Mouse (Mus musculus) bone marrow, adult 2 months (tissue): ENCODE data around the gene Klhl41. TPM values are rescaled to one million over a fixed set of nuclear protein-coding genes. Genes with fewer than 3 reads are reported as not detected.

Experiments used
- H3K27ac ChIP-seq: fragments of 200-500 bp; 2 replicates; pipeline ENCODE4 v1.5.1; 2012; ENCODE audit warnings: low read depth, mild to moderate bottlenecking, control low read depth, inconsistent platforms, low read length; ENCODE audit not compliant: control insufficient read depth, poor library complexity, insufficient read depth
- H3K4me1 ChIP-seq: fragments of 200-500 bp; 2 replicates; pipeline ENCODE4 v1.6.1; 2011; ENCODE audit warnings: low read length; ENCODE audit not compliant: control insufficient read depth, insufficient read depth
- H3K4me3 ChIP-seq: fragments of 200-500 bp; replicated peaks from 2 replicates; pipeline ENCODE3; 2011; ENCODE audit warnings: mild to moderate bottlenecking, low read depth, low read length, control low read depth; ENCODE audit not compliant: control insufficient read depth
- CTCF ChIP-seq: fragments of 200-500 bp; IDR thresholded peaks from 2 replicates; pipeline ENCODE4 v1.5.1; 2011; ENCODE audit warnings: low read length, control low read depth; ENCODE audit not compliant: control insufficient read depth, insufficient read depth
- POLR2A ChIP-seq: fragments of 200-500 bp; IDR thresholded peaks from 2 replicates; pipeline ENCODE4 v1.6.1; 2011; ENCODE audit warnings: low read depth, mild to moderate bottlenecking, control low read depth, low read length, borderline replicate concordance; ENCODE audit not compliant: control insufficient read depth
- WGBS: fragments of 180-500 bp; shearing (Covaris S2); methylation state at CpG from one replicate; pipeline ENCODE4 v1.1.7; 2018; 5-methylcytosine and 5-hydroxymethylcytosine counted together
- polyA plus RNA-seq: library from polyadenylated mRNA; stranded (reverse); fragments of >200 nt; gene quantifications from 2 replicates; pipeline ENCODE4 v1.2.4, GENCODE M21; 2011; ENCODE audit warnings: low replicate concordance; ENCODE audit not compliant: missing spikeins, insufficient read depth, insufficient read length

The Klhl41 gene
- polyA plus RNA-seq, 1 experiment: 0.60 TPM

- WGBS: 91% methylated on average over 11 of the region's 11 CpGs
- Histone ChIP-seq H3K4me1 (no peaks in the 10 kb centered on the region), H3K4me3 (no peak overlapping the region), H3K27ac (no peak overlapping the region)
- peak; percentile 13; the same call in 1 of the 2 replicates for TF ChIP-seq CTCF
- TF ChIP-seq POLR2A: no peak
Measured at GRCm38 (mm10) chr2:69693501-69693900, 23.6 kb downstream of the Klhl41 start.

GRCm38 (mm10) chr2:69700446-69700845, 30.5 kb downstream of the Klhl41 start:
- 91% methylated on average over 8 of the region's 8 CpGs for WGBS

DNA sequence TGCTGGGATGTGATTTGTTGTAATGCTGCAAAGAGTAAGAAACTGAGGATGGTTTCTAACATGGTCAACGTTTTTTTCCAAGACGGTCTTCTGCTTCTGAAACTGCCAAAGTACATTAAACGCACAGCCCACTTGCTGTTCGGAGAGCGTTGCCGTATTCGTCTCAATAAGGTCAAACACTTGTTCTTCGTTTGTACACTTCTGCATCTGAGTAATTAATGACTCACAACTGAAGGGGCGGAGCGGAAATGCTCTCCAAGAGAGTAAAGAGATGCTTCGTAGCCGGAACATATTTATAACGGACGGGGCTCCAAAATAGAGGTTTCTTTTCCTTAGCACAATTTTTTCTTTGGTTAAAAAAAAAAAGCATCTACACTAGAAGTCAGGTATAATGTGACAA, 42.3 kb downstream of the Klhl41 start:
- Histone ChIP-seq H3K27ac (no peak overlapping the region), H3K4me3 (no peak overlapping the region), H3K4me1 (peaks cover 2% of the 10 kb centered on the region)
- WGBS: 89% methylated on average over 14 of the region's 14 CpGs
- TF ChIP-seq CTCF (no peak), POLR2A (no peak)

More at GRCm38 (mm10) chr2:69700446-69700845, 30.5 kb downstream of the Klhl41 start:
- TF ChIP-seq POLR2A (no peak), CTCF (no peak)
- Histone ChIP-seq H3K4me1 (no peaks in the 10 kb centered on the region), H3K4me3 (no peak overlapping the region), H3K27ac (no peak overlapping the region)

DNA sequence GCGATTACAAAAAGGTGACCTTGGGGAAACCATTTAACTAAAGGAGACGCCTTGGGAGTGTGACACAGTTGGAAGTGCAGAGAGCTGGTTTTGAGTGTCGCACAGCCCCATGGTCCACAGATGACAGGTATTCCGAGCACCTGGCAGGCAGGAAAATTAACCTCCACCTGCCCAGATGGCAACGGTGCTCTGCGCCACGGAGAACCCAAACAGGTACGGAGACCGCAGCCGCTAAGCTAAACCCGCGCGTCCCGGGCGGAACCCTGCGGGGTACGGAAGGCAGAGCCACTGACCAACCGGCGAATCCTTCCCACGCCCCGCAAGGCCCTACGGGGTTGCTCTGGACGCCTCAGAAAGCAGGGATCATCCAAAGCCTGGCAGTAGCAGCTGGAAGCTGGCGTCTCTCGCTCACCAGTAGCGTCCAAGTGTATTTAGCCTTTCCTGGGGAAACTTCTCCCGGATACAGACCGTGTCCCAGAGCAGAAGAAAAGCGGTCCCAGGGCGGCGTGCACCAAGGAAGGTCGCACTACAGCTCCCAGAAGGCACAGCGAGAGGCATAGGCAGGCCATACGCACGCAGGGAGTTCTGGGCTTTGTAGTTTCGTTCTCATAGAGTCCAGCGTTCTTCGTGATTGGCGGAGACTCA, 43.2 kb downstream of the Klhl41 start, which contains the start of gene Fastkd1:
Fastkd1 (minus strand) TSS at position 536 of the 645 bp plus-strand sequence.
- TF ChIP-seq CTCF (no peak), POLR2A (no peak)
- H3K4me3 ChIP-seq: peak within 1 kb of the TSS; percentile 80
- H3K27ac ChIP-seq: no peak within 1 kb of the TSS
- under 1% methylated on average over 39 of the region's 39 CpGs for WGBS
- H3K4me1 ChIP-seq: peaks cover 2% of the 10 kb centered on the region

- 15% methylated on average over 4 of the region's 4 CpGs for WGBS
- no peak overlapping the region for H3K4me3 ChIP-seq
- no peak for TF ChIP-seq CTCF
- no peak for TF ChIP-seq POLR2A
- no peak overlapping the region for H3K27ac ChIP-seq
- H3K4me1 ChIP-seq: peaks cover 2% of the 10 kb centered on the region
Measured at GRCm38 (mm10) chr2:69713626-69714014, 43.7 kb downstream of the Klhl41 start.

GRCm38 (mm10) chr2:69714126-69714525, 44.2 kb downstream of the Klhl41 start:
- 74% methylated on average over 5 of the region's 5 CpGs for WGBS
- peaks cover 2% of the 10 kb centered on the region for H3K4me1 ChIP-seq
- H3K27ac ChIP-seq: no peak overlapping the region
- no peak for TF ChIP-seq POLR2A
- TF ChIP-seq CTCF: no peak
- H3K4me3 ChIP-seq: no peak overlapping the region

GRCm38 (mm10) chr2:69716483-69716882, 46.6 kb downstream of the Klhl41 start:
- Histone ChIP-seq H3K27ac (no peak overlapping the region; the same call in 1 of the 2 replicates), H3K4me1 (peaks cover 2% of the 10 kb centered on the region), H3K4me3 (no peak overlapping the region)
- no peak for TF ChIP-seq CTCF
- TF ChIP-seq POLR2A: no peak
- WGBS: 29% methylated on average over 3 of the region's 3 CpGs

DNA sequence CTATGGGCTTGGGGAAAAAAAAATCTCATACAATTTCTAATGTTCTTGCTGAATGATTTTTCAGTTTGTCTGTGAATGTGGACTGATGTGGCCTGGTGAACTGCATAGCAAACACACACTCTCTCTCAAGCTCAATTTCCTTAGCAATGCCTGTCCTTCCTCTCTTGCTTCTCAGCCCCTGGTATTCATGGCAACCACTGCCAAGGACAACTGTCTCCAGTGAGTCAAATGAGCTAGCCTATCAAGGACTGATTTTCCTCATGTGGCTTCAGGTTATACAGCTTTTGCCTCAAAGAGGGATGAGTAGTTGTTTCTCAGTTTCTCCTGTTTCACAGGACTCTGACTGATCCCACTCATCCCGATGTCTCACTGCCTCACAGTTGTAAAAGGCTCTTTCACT, 49.2 kb downstream of the Klhl41 start:
- 39% methylated on average over 1 of the region's 1 CpGs for WGBS
- peaks cover 2% of the 10 kb centered on the region for H3K4me1 ChIP-seq

DNA sequence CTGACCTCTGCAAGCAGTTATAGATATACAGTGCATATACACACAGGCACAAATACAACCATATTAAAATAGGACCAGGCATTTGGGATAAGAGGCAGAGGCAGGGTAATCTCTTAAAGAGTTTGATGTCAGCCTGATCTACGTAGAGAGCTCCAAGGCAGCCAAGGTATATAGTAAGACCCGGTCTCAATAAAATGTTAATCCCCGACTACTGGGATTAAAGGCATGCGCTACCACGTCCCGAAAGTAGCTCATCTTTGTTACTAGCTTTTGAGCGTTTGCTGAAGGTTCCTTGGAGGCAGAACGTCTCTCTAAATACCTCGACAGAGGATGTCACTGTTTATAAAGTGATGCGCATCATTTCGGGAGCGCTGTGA, 52.3 kb downstream of the Klhl41 start, which contains the start of gene Ppig:
Ppig (plus strand) TSS at position 273 of the 377 bp plus-strand sequence.
- WGBS: 7% methylated on average over 12 of the region's 12 CpGs
- TF ChIP-seq POLR2A (no peak), CTCF (no peak)
- H3K4me3 ChIP-seq: peak within 1 kb of the TSS; percentile 72
- peak within 1 kb of the TSS; percentile 94 for H3K27ac ChIP-seq
- H3K4me1 ChIP-seq: no peaks in the 10 kb centered on the region; the same call in 1 of the 2 replicates

More for the DNA sequence above, 49.2 kb downstream of the Klhl41 start:
- Histone ChIP-seq H3K4me3 (no peak overlapping the region), H3K27ac (peak overlapping the region; percentile 63; the same call in 1 of the 2 replicates)
- TF ChIP-seq CTCF: no peak
- no peak for TF ChIP-seq POLR2A
